Mouse (Mus musculus): ENCODE results near the gene Cog6.
"Not testable (repeated sequence)": the region's sequence is repeated elsewhere in the genome, so short reads cannot be mapped to it uniquely, and the experiment has no call there.

Cog6 gene

GRCm38 (mm10) chr3:53033448-53033847 lies 16.4 kb upstream of the Cog6 start:
- DNase-seq (ENCODE audit: low read depth in 2 of 2, low spot score in 2 of 2) = no peak

- no peak for DNase-seq (ENCODE audit: low read depth in 2 of 2, low spot score in 2 of 2)
These were observed 15.4 kb upstream of the Cog6 start for GRCm38 (mm10) chr3:53032432-53032831.

GRCm38 (mm10) chr3:53031586-53031985 lies 14.5 kb upstream of the Cog6 start:
- no peak for DNase-seq (ENCODE audit: low read depth in 2 of 2, low spot score in 2 of 2)

- DNase-seq (ENCODE audit: low read depth in 2 of 2, low spot score in 2 of 2) = peak; percentile 42 to 61
These were observed 12.0 kb upstream of the Cog6 start for GRCm38 (mm10) chr3:53029046-53029445.

- DNase-seq (ENCODE audit: low read depth in 2 of 2, low spot score in 2 of 2) = no peak
These were observed 10.3 kb upstream of the Cog6 start for GRCm38 (mm10) chr3:53027333-53027732.

- no peak for DNase-seq (ENCODE audit: low read depth in 2 of 2, low spot score in 2 of 2)
These were observed 9.6 kb downstream of the Cog6 start for GRCm38 (mm10) chr3:53007411-53007810.

GRCm38 (mm10) chr3:53004406-53005114 lies 12.5 kb downstream of the Cog6 start:
- DNase-seq (ENCODE audit: low read depth in 2 of 2, low spot score in 2 of 2) = peak in 1 of 2 experiments; percentile 31

- no peak for DNase-seq (ENCODE audit: low read depth in 2 of 2, low spot score in 2 of 2)
These were observed 15.0 kb downstream of the Cog6 start for GRCm38 (mm10) chr3:53002076-53002475.

GRCm38 (mm10) chr3:52999996-53000395 lies 17.0 kb downstream of the Cog6 start:
- no peak for DNase-seq (ENCODE audit: low read depth in 2 of 2, low spot score in 2 of 2)

- DNase-seq (ENCODE audit: low read depth in 2 of 2, low spot score in 2 of 2) = no peak
These were observed 17.9 kb downstream of the Cog6 start for GRCm38 (mm10) chr3:52999016-52999744.

- DNase-seq (ENCODE audit: low read depth in 2 of 2, low spot score in 2 of 2) = no peak
These were observed 19.7 kb downstream of the Cog6 start for GRCm38 (mm10) chr3:52997381-52997780.

- no peak for DNase-seq (ENCODE audit: low read depth in 2 of 2, low spot score in 2 of 2)
These were observed 20.4 kb downstream of the Cog6 start for GRCm38 (mm10) chr3:52996635-52997034.

- DNase-seq (ENCODE audit: low read depth in 2 of 2, low spot score in 2 of 2) = no peak
These were observed 22.4 kb downstream of the Cog6 start for GRCm38 (mm10) chr3:52994666-52995065.

- DNase-seq (ENCODE audit: low read depth in 2 of 2, low spot score in 2 of 2) = no peak
These were observed 23.7 kb downstream of the Cog6 start for GRCm38 (mm10) chr3:52993296-52993695.

- DNase-seq (ENCODE audit: low read depth in 2 of 2, low spot score in 2 of 2) = no peak
These were observed 26.8 kb downstream of the Cog6 start for GRCm38 (mm10) chr3:52990041-52990737.

GRCm38 (mm10) chr3:52985508-52985941 lies 31.5 kb downstream of the Cog6 start:
- DNase-seq (ENCODE audit: low read depth in 2 of 2, low spot score in 2 of 2) = not testable (repeated sequence)

- no peak for DNase-seq (ENCODE audit: low read depth in 2 of 2, low spot score in 2 of 2)
These were observed 33.3 kb downstream of the Cog6 start for GRCm38 (mm10) chr3:52983772-52984171.

GRCm38 (mm10) chr3:52982993-52983392 lies 34.0 kb downstream of the Cog6 start:
- no peak for DNase-seq (ENCODE audit: low read depth in 2 of 2, low spot score in 2 of 2)

GRCm38 (mm10) chr3:52974674-52975556 lies 42.1 kb downstream of the Cog6 start:
- peak; percentile 75 to 84 for DNase-seq (ENCODE audit: low read depth in 2 of 2, low spot score in 2 of 2)

GRCm38 (mm10) chr3:52972916-52973315 lies 44.1 kb downstream of the Cog6 start:
- peak in 1 of 2 experiments; percentile 18 for DNase-seq (ENCODE audit: low read depth in 2 of 2, low spot score in 2 of 2)

- no peak for DNase-seq (ENCODE audit: low read depth in 2 of 2, low spot score in 2 of 2)
These were observed 50.0 kb downstream of the Cog6 start for GRCm38 (mm10) chr3:52967046-52967445.

Data from CD8-positive naive resting alpha-beta T cell, adult 2 months (primary cell).